Mouse (Mus musculus) heart, embryonic 11.5 days (tissue): ENCODE measurements around the gene Unc13a. TPM values are rescaled to one million over a fixed set of nuclear protein-coding genes. Genes with fewer than 3 reads are reported as not detected.

Experiments used
- ATAC-seq: fragments of 200-750 bp; cut with Nextera tagmentation; replicated peaks from 2 replicates; pipeline ENCODE4 v1.8.0; 2017; ENCODE audit warnings: moderate library complexity; ENCODE audit not compliant: insufficient number of reproducible peaks, low FRiP score, low TSS enrichment
- H3K27ac ChIP-seq: fragments of 300-500 bp; sonication (generic); 2 replicates; pipeline ENCODE4 v1.5.1; 2014; ENCODE audit warnings: mild to moderate bottlenecking, low read depth, low read length
- H3K27me3 ChIP-seq: fragments of 300-500 bp; sonication (generic); 2 replicates; pipeline ENCODE4 v1.6.1; 2014; ENCODE audit warnings: mild to moderate bottlenecking, low read length, mixed read lengths; ENCODE audit not compliant: control insufficient read depth, insufficient read depth
- H3K36me3 ChIP-seq: fragments of 300-500 bp; sonication (generic); 2 replicates; pipeline ENCODE4 v1.6.1; 2014; ENCODE audit warnings: mild to moderate bottlenecking, low read length, moderate library complexity, mixed read lengths; ENCODE audit not compliant: control insufficient read depth, insufficient read depth
- H3K4me1 ChIP-seq: fragments of 300-500 bp; sonication (generic); 2 replicates; pipeline ENCODE4 v1.6.1; 2014; ENCODE audit warnings: low read length; ENCODE audit not compliant: control insufficient read depth, insufficient read depth
- H3K4me2 ChIP-seq: fragments of 300-500 bp; sonication (generic); 2 replicates; pipeline ENCODE4 v1.6.1; 2014; ENCODE audit warnings: mild to moderate bottlenecking, moderate library complexity
- H3K4me3 ChIP-seq: fragments of 300-500 bp; sonication (generic); 2 replicates; pipeline ENCODE4 v1.5.1; 2014; ENCODE audit warnings: low read depth, low read length
- H3K9ac ChIP-seq: fragments of 300-500 bp; sonication (generic); 2 replicates; pipeline ENCODE4 v1.6.1; 2014; ENCODE audit warnings: mild to moderate bottlenecking, low read depth, low read length, moderate library complexity
- H3K9me3 ChIP-seq: fragments of 300-500 bp; sonication (generic); replicated peaks from 2 replicates; pipeline ENCODE4 v1.6.1; 2016; ENCODE audit warnings: low read length; ENCODE audit not compliant: control insufficient read depth
- WGBS: fragments of 180-500 bp; shearing (Covaris S2); extraction: QIAGEN DNeasy Blood & Tissue Kit; methylation state at CpG from one replicate; pipeline ENCODE4 v1.1.7; 2014; ENCODE audit not compliant: insufficient replicate concordance; 5-methylcytosine and 5-hydroxymethylcytosine counted together
- polyA plus RNA-seq: library from polyadenylated mRNA; unstranded; fragments of >200 nt; fragmentation: Nextera tagmentation; extraction: Ambion mirVana; gene quantifications from 2 replicates; pipeline ENCODE4 v1.2.1, GENCODE M21; 2014

Gene Unc13a
- polyA plus RNA-seq, 1 experiment from 2014 or later: 0.63 TPM

GRCm38 (mm10) chr8:71667256-71667655 lies 4.3 kb downstream of the Unc13a start:
- H3K4me1 ChIP-seq: peaks cover 34% of the 10 kb centered on the region
- H3K4me2 ChIP-seq: peak overlapping the region; percentile 64
- H3K27me3 ChIP-seq: peaks cover 22% of the 10 kb centered on the region

GRCm38 (mm10) chr8:71666855-71667254 lies 4.7 kb downstream of the Unc13a start:
- Histone ChIP-seq H3K27ac (0 out of 2 replicates have a peak overlapping the region, but pooled peaks have one; percentile 15), H3K4me1 (peaks cover 34% of the 10 kb centered on the region), H3K4me2 (no peak overlapping the region), H3K36me3 (no peaks in the 10 kb centered on the region), H3K4me3 (no peak overlapping the region), H3K9ac (0 out of 2 replicates have a peak overlapping the region, but pooled peaks have one; percentile 22), H3K9me3 (no peaks in the 10 kb centered on the region), H3K27me3 (peaks cover 26% of the 10 kb centered on the region)
- WGBS: 55% methylated on average over 1 of the region's 1 CpGs
- ATAC-seq: no peak

More at GRCm38 (mm10) chr8:71667256-71667655, 4.3 kb downstream of the Unc13a start:
- Histone ChIP-seq H3K27ac (peak overlapping the region; percentile 72), H3K9ac (peak overlapping the region; percentile 52; the same call in 1 of the 2 replicates), H3K4me3 (no peak overlapping the region), H3K9me3 (no peaks in the 10 kb centered on the region), H3K36me3 (no peaks in the 10 kb centered on the region)
- ATAC-seq: no peak
- WGBS: 61% methylated on average over 5 of the region's 5 CpGs

GRCm38 (mm10) chr8:71665331-71666130 lies 6.0 kb downstream of the Unc13a start:
- peak; percentile 59 for ATAC-seq
- H3K4me2 ChIP-seq: peak overlapping the region; percentile 60
- H3K4me3 ChIP-seq: peak overlapping the region; percentile 20
- peaks cover 32% of the 10 kb centered on the region for H3K4me1 ChIP-seq
- H3K36me3 ChIP-seq: no peaks in the 10 kb centered on the region
- no peak overlapping the region for H3K9ac ChIP-seq
- WGBS: 3% methylated on average over 22 of the region's 22 CpGs
- H3K27ac ChIP-seq: no peak overlapping the region
- no peaks in the 10 kb centered on the region for H3K9me3 ChIP-seq
- H3K27me3 ChIP-seq: peaks cover 35% of the 10 kb centered on the region

DNA sequence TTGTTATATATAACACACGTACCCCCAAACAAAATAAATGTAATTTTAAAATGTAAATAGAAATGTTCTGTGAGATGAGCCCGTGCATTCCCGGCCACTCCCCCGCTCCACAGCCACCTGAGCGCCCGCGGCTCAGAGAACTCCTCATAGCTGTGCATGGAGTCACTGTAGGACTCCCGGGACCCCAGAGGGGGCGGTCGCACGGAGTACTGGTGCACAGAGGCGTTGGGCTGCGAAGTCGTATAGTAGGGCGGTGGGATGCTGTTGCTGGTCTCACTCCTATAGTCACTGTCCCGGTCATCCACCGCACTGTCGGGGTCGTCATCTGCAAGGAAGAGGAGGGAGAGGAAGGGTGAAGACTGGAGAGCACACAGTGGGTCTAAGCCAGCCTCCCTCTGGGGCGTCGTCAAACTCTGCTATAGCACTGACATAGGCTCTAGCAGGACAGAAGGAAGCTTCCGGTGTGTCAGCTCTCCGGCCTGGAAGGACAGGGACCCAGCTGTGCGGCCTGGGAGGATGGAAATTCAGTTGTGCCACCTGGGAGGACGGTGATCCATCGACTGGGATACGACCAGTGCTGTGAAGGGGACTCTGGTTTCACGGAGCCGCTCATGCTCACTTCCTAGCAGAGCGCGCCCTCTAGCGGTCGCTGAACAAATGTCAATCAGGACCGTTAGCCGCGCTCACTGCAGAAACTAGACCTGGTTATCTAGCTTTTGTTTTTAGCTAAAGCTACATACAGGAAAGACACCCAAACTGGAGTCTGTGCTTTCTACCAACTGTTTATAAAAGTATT lies 11.0 kb downstream of the Unc13a start:
- no peak overlapping the region for H3K9ac ChIP-seq
- H3K4me2 ChIP-seq: no peak overlapping the region
- H3K4me3 ChIP-seq: no peak overlapping the region
- H3K9me3 ChIP-seq: no peaks in the 10 kb centered on the region
- 7% methylated on average over 36 of the region's 36 CpGs for WGBS
- peaks cover 77% of the 10 kb centered on the region for H3K27me3 ChIP-seq
- no peak for ATAC-seq
- peaks cover 5% of the 10 kb centered on the region; the same call in 1 of the 2 replicates for H3K4me1 ChIP-seq
- no peaks in the 10 kb centered on the region for H3K36me3 ChIP-seq
- H3K27ac ChIP-seq: no peak overlapping the region

DNA sequence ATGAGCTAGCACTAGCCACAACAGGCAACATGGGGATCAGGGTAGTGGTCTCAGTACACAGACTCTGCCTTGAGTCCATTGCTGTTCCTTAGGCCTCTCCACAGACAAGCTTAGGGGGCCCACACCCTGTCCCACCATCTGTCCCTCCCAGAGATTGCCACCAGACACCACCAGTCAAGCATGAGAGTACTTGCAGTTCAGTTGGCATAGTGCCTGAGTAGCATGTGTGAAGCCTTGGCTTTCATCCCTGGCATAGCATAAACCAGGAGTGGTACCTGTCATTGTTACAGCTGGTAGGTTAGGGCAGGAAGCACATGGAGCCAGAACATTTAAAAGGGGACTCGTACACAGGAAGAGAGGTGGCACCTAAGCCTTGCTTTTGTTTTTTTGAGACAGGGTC lies 11.8 kb downstream of the Unc13a start:
- no peak overlapping the region for H3K4me2 ChIP-seq
- no peak for ATAC-seq
- no peak overlapping the region for H3K9ac ChIP-seq
- 49% methylated on average over 1 of the region's 1 CpGs for WGBS
- H3K36me3 ChIP-seq: no peaks in the 10 kb centered on the region
- H3K9me3 ChIP-seq: no peaks in the 10 kb centered on the region
- no peak overlapping the region for H3K27ac ChIP-seq
- H3K27me3 ChIP-seq: peaks cover 85% of the 10 kb centered on the region
- no peak overlapping the region for H3K4me3 ChIP-seq
- H3K4me1 ChIP-seq: peaks cover 3% of the 10 kb centered on the region; the same call in 1 of the 2 replicates

GRCm38 (mm10) chr8:71658515-71659049 lies 13.0 kb downstream of the Unc13a start:
- no peak overlapping the region for H3K27ac ChIP-seq
- H3K36me3 ChIP-seq: no peaks in the 10 kb centered on the region
- ATAC-seq: no peak
- H3K27me3 ChIP-seq: peaks cover 91% of the 10 kb centered on the region
- H3K4me1 ChIP-seq: peaks cover 3% of the 10 kb centered on the region; the same call in 1 of the 2 replicates
- H3K9me3 ChIP-seq: no peaks in the 10 kb centered on the region
- 24% methylated on average over 17 of the region's 17 CpGs for WGBS
- H3K4me2 ChIP-seq: no peak overlapping the region
- H3K4me3 ChIP-seq: no peak overlapping the region
- H3K9ac ChIP-seq: no peak overlapping the region

- no peak overlapping the region for H3K4me3 ChIP-seq
- H3K4me2 ChIP-seq: no peak overlapping the region
- WGBS: 21% methylated on average over 9 of the region's 9 CpGs
- no peaks in the 10 kb centered on the region for H3K9me3 ChIP-seq
- H3K4me1 ChIP-seq: peaks cover 3% of the 10 kb centered on the region; the same call in 1 of the 2 replicates
- no peak overlapping the region for H3K27ac ChIP-seq
- H3K36me3 ChIP-seq: no peaks in the 10 kb centered on the region
- H3K27me3 ChIP-seq: peaks cover 92% of the 10 kb centered on the region
- ATAC-seq: no peak
- H3K9ac ChIP-seq: no peak overlapping the region
Observed at GRCm38 (mm10) chr8:71657816-71658215, 13.7 kb downstream of the Unc13a start.

- 1% methylated on average over 24 of the region's 24 CpGs for WGBS
- Histone ChIP-seq H3K4me3 (peak overlapping the region; percentile 1; the same call in 1 of the 2 replicates), H3K27ac (no peak overlapping the region), H3K4me1 (no peaks in the 10 kb centered on the region; the same call in 1 of the 2 replicates), H3K9ac (no peak overlapping the region), H3K36me3 (no peaks in the 10 kb centered on the region), H3K9me3 (no peaks in the 10 kb centered on the region), H3K27me3 (peaks cover 65% of the 10 kb centered on the region), H3K4me2 (peak overlapping the region; percentile 12; the same call in 1 of the 2 replicates)
- ATAC-seq: 0 out of 2 replicates have a peak, but pooled peaks have one; percentile 32
Observed at GRCm38 (mm10) chr8:71654600-71654999, 17.0 kb downstream of the Unc13a start.
